Mouse (Mus musculus) ZHBTc4 (cell line): ENCODE data around the gene Mcoln1.

Experiments used
- DNase-seq: peaks from one replicate; pipeline ENCODE4 v3.0.0-alpha.2; 2011; ENCODE audit warnings: low read depth, low spot score

Gene Mcoln1

GRCm38 (mm10) chr8:3500235-3501090 is at the start of gene Mcoln1:
TSS of gene Mcoln1 (plus strand) at chr8:3500457.
- DNase-seq = peak; percentile 99

GRCm38 (mm10) chr8:3450670-3451069 is 49.6 kb upstream of the Mcoln1 start:
- peak; percentile 81 for DNase-seq

- DNase-seq = peak; percentile 54
Measured at GRCm38 (mm10) chr8:3451992-3452391, 48.3 kb upstream of the Mcoln1 start.

GRCm38 (mm10) chr8:3463248-3463647 is 37.0 kb upstream of the Mcoln1 start:
- no peak for DNase-seq

GRCm38 (mm10) chr8:3464309-3464708 is 35.9 kb upstream of the Mcoln1 start:
- DNase-seq = peak; percentile 77

- DNase-seq = peak; percentile 98
Measured at GRCm38 (mm10) chr8:3467006-3467885, 33.0 kb upstream of the Mcoln1 start, which contains the start of gene Pex11g. TSS of gene Pex11g (minus strand) at chr8:3467680.

GRCm38 (mm10) chr8:3467886-3468545 is 32.2 kb upstream of the Mcoln1 start:
- DNase-seq = no peak

GRCm38 (mm10) chr8:3468838-3469237 is 31.4 kb upstream of the Mcoln1 start:
- DNase-seq = peak; percentile 39

- no peak for DNase-seq
Measured at GRCm38 (mm10) chr8:3470562-3470961, 29.7 kb upstream of the Mcoln1 start, which contains the start of gene Tex45. TSS of gene Tex45 (plus strand) at chr8:3470862.

- DNase-seq = peak; percentile 26
Measured at GRCm38 (mm10) chr8:3475715-3476429, 24.4 kb upstream of the Mcoln1 start.

- DNase-seq = no peak
Measured at GRCm38 (mm10) chr8:3480221-3480785, 20.0 kb upstream of the Mcoln1 start.

- no peak for DNase-seq
Measured at GRCm38 (mm10) chr8:3481605-3482004, 18.7 kb upstream of the Mcoln1 start.

- DNase-seq = no peak
Measured at GRCm38 (mm10) chr8:3482240-3482740, 18.0 kb upstream of the Mcoln1 start.

GRCm38 (mm10) chr8:3483546-3483945 is 16.7 kb upstream of the Mcoln1 start:
- no peak for DNase-seq

GRCm38 (mm10) chr8:3485192-3485591 is 15.1 kb upstream of the Mcoln1 start:
- peak; percentile 64 for DNase-seq

- peak; percentile 64 for DNase-seq
Measured at GRCm38 (mm10) chr8:3492901-3493844, 7.1 kb upstream of the Mcoln1 start, which contains the start of gene Zfp358. TSS of gene Zfp358 (plus strand) at chr8:3493138.

GRCm38 (mm10) chr8:3493845-3494208 is 6.4 kb upstream of the Mcoln1 start:
- no peak for DNase-seq

GRCm38 (mm10) chr8:3495578-3496427 is 4.5 kb upstream of the Mcoln1 start:
- DNase-seq = peak; percentile 35

- DNase-seq = peak; percentile 56
Measured at GRCm38 (mm10) chr8:3496428-3496748, 3.9 kb upstream of the Mcoln1 start.
